Mouse (Mus musculus): Measurements from ENCODE around the gene Lmntd1. TPM values are rescaled to one million over a fixed set of nuclear protein-coding genes. Genes with fewer than 3 reads are reported as not detected.

The Lmntd1 gene
- total RNA-seq, 2 experiments from 2014 or later = 0.97 to 1.5 TPM

Other genes with a start within 250 kb of the Lmntd1 start
- not detected for gene Tuba3b, start 1.4 kb upstream of the Lmntd1 start, total RNA-seq (2021)
- 10 to 100 TPM; 23.7 to 27.3 TPM for gene Rassf8, start 132.4 kb upstream of the Lmntd1 start, total RNA-seq (2021)

Data from layer of hippocampus, adult 18-20 months (tissue).